32 mouse cellular contexts compared by ENCODE assay signal in the genomic region with DNA sequence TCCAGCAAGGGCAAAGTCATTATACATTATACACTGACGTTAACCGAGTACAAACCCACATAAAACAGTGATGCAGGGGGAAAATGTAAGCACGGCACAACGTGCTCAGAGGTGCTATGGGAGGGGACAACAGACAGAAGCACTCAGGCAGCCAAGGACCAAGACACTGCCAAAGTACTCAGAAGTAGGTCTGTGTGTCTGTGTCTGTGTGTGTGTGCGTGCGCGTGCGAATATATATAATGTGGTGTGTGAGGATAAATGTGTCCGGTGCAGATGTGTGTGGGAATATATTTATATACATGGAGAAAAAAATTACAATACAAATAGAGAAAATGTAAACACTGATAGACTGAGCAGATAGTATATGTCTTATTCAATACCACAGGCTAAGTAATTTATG.
"Had no signal": no experiment of that assay in that cellular context is flagged by ENCODE, and none has a peak within 500 bp of the region (broad histone marks: within the 10 kb centered on the region; RNA-seq: fewer than 3 reads in every experiment).

No protein-coding gene starts in this region.

- H3K4me2 ChIP-seq: heart, embryonic 11.5 days; heart, embryonic 12.5 days; heart, embryonic 13.5 days; heart, embryonic 15.5 days; hindbrain, embryonic 12.5 days; hindbrain, embryonic 13.5 days; hindbrain, embryonic 14.5 days; hindbrain, embryonic 15.5 days; intestine, embryonic 15.5 days; kidney, embryonic 15.5 days had no signal

- H3K9me3 ChIP-seq: heart, embryonic 10.5 days; heart, embryonic 12.5 days; heart, embryonic 13.5 days; heart, embryonic 15.5 days; hindbrain, embryonic 10.5 days; hindbrain, embryonic 12.5 days; hindbrain, embryonic 13.5 days; hindbrain, embryonic 15.5 days; intestine, embryonic 15.5 days; kidney, embryonic 15.5 days had no signal

- DNase-seq: heart, postnatal 10 days; heart, postnatal 14 days; heart, postnatal 36 days; heart, postnatal 4 days; kidney, adult 11 months; kidney, adult 18-20 months; kidney, adult 8-10 months; kidney, adult 9 months; kidney, postnatal 10 days; kidney, postnatal 25 days; kidney, postnatal 36 days; kidney, postnatal 4 days; layer of hippocampus, adult 9-11 months; layer of hippocampus, postnatal 36 days had no signal

- H3K27ac ChIP-seq: heart, embryonic 10.5 days; heart, embryonic 13.5 days; heart, embryonic 15.5 days; hindbrain, embryonic 10.5 days; hindbrain, embryonic 12.5 days; hindbrain, embryonic 13.5 days; hindbrain, embryonic 14.5 days; hindbrain, embryonic 15.5 days; hindbrain, postnatal 0 days; intestine, embryonic 15.5 days; kidney, embryonic 15.5 days had no signal

- H3K9ac ChIP-seq: heart, embryonic 12.5 days; heart, embryonic 13.5 days; heart, embryonic 15.5 days; hindbrain, embryonic 12.5 days; hindbrain, embryonic 13.5 days; hindbrain, embryonic 14.5 days; hindbrain, embryonic 15.5 days; intestine, embryonic 15.5 days; kidney, embryonic 15.5 days had no signal

- H3K4me3 ChIP-seq: heart, embryonic 10.5 days; heart, embryonic 12.5 days; heart, embryonic 13.5 days; heart, embryonic 15.5 days; hindbrain, embryonic 10.5 days; hindbrain, embryonic 12.5 days; hindbrain, embryonic 13.5 days; hindbrain, embryonic 15.5 days; intestine, embryonic 15.5 days; kidney, embryonic 15.5 days; layer of hippocampus, adult 2 months had no signal

- H3K27me3 ChIP-seq: heart, embryonic 12.5 days; heart, embryonic 13.5 days; heart, embryonic 15.5 days; hindbrain, embryonic 12.5 days; hindbrain, embryonic 13.5 days; hindbrain, embryonic 15.5 days; intestine, embryonic 15.5 days; kidney, embryonic 15.5 days had no signal

- ATAC-seq: hindbrain, embryonic 16.5 days; hindbrain, postnatal 0 days; inflammation-experienced regulatory T-cells, adult 6 months; intestine, embryonic 15.5 days; intestine, embryonic 16.5 days; intestine, postnatal 0 days had no signal

- H3K36me3 ChIP-seq: heart, embryonic 12.5 days; heart, embryonic 13.5 days; heart, embryonic 15.5 days; hindbrain, embryonic 12.5 days; hindbrain, embryonic 15.5 days; intestine, embryonic 15.5 days had no signal
